Mouse (Mus musculus) c-Kit-positive CD71-positive TER-119-negative erythroid progenitor cells, embryonic 14.5 days (primary cell): Measurements from ENCODE around the gene Gm20696.

Source experiments
- DNase-seq: peaks from one replicate; pipeline ENCODE4 v3.0.0-alpha.2; 2013; ENCODE audit warnings: low read depth

Gm20696 gene

GRCm38 (mm10) chr6:99388741-99389675 is 277.6 kb downstream of the Gm20696 start:
- DNase-seq = no peak

- no peak for DNase-seq
Observed at GRCm38 (mm10) chr6:99388023-99388422, 278.6 kb downstream of the Gm20696 start.

GRCm38 (mm10) chr6:99385059-99385604 is 281.5 kb downstream of the Gm20696 start:
- DNase-seq = no peak

GRCm38 (mm10) chr6:99383846-99384472 is 282.6 kb downstream of the Gm20696 start:
- no peak for DNase-seq

GRCm38 (mm10) chr6:99380146-99380545 is 286.5 kb downstream of the Gm20696 start:
- no peak for DNase-seq

- DNase-seq = no peak
Observed at GRCm38 (mm10) chr6:99378997-99379710, 287.4 kb downstream of the Gm20696 start.

GRCm38 (mm10) chr6:99377716-99378115 is 288.9 kb downstream of the Gm20696 start:
- DNase-seq = no peak

GRCm38 (mm10) chr6:99377131-99377530 is 289.5 kb downstream of the Gm20696 start:
- DNase-seq = no peak

GRCm38 (mm10) chr6:99376721-99377120 is 289.9 kb downstream of the Gm20696 start:
- DNase-seq = no peak

- no peak for DNase-seq
Observed at GRCm38 (mm10) chr6:99375865-99376264, 290.7 kb downstream of the Gm20696 start.

GRCm38 (mm10) chr6:99375376-99375775 is 291.2 kb downstream of the Gm20696 start:
- DNase-seq = no peak

- DNase-seq = no peak
Observed at GRCm38 (mm10) chr6:99374448-99375271, 291.9 kb downstream of the Gm20696 start.

- no peak for DNase-seq
Observed at GRCm38 (mm10) chr6:99372427-99372826, 294.2 kb downstream of the Gm20696 start.

- no peak for DNase-seq
Observed at GRCm38 (mm10) chr6:99372016-99372415, 294.6 kb downstream of the Gm20696 start.

GRCm38 (mm10) chr6:99369931-99370330 is 296.7 kb downstream of the Gm20696 start:
- DNase-seq = no peak

- DNase-seq = no peak
Observed at GRCm38 (mm10) chr6:99369156-99369555, 297.4 kb downstream of the Gm20696 start.

GRCm38 (mm10) chr6:99368118-99368753 is 298.4 kb downstream of the Gm20696 start:
- DNase-seq = no peak

- no peak for DNase-seq
Observed at GRCm38 (mm10) chr6:99364545-99364944, 302.1 kb downstream of the Gm20696 start.

- DNase-seq = no peak
Observed at GRCm38 (mm10) chr6:99360581-99360980, 306.0 kb downstream of the Gm20696 start.

GRCm38 (mm10) chr6:99359765-99360499 is 306.7 kb downstream of the Gm20696 start:
- DNase-seq = no peak
